8 mouse cellular contexts compared by ENCODE assay signal in genomic region chr10:14544608-14544940, GRCm38 (mm10). TPM values are rescaled to one million over a fixed set of nuclear protein-coding genes. Genes with fewer than 3 reads are reported as not detected.
DNase-seq lines count a peak whose midpoint lies in the region; ATAC-seq and TF ChIP-seq lines count a peak whose summit lies in the region.

No protein-coding gene starts in this region.

- H3K9me3 ChIP-seq in heart, embryonic 12.5 days (replicated peaks): no peaks in the 10 kb centered on the region
- no peaks in the 10 kb centered on the region for H3K9me3 ChIP-seq in ES-E14 (ENCODE audit: control insufficient read depth, insufficient read depth, low read depth, low read length)
- no peaks in the 10 kb centered on the region for H3K9me3 ChIP-seq in liver, postnatal 0 days (ENCODE audit: low read length)

- H3K27ac ChIP-seq in heart, embryonic 12.5 days (ENCODE audit: poor library complexity, severe bottlenecking): peak overlapping the region; percentile 49
- no peak overlapping the region for H3K27ac ChIP-seq in ES-E14 (ENCODE audit: insufficient read depth, low read depth, low read length, poor library complexity, severe bottlenecking)
- no peak overlapping the region for H3K27ac ChIP-seq in liver, postnatal 0 days (ENCODE audit: low read depth)

- in situ Hi-C loops in ES-E14 (cut with MboI; ENCODE audit: low sequenced_read_pairs in 2 of 2, unreplicated experiment in 2 of 2): no loop called here

- no peak for DNase-seq in heart, adult 18-20 months
- DNase-seq in ES-E14 (ENCODE audit: low read depth, low spot score): peak; percentile 22
- DNase-seq in forelimb bud, embryonic 11.5 days (ENCODE audit: low read depth, low spot score): peak; percentile 21
- no peak for DNase-seq in liver, postnatal 0 days
- DNase-seq in embryo, embryonic 9.5 days (ENCODE audit: extremely low spot score): no peak
- no peak for DNase-seq in cerebellum, adult 11-12 months
- no peak for DNase-seq in ovary, adult 18-20 months (ENCODE audit: low spot score)

- no peak for TF ChIP-seq EP300 in liver, postnatal 0 days (IDR thresholded peaks at IDR 0.05; ENCODE audit: low read depth)

- peak overlapping the region; percentile 70 for H3K4me3 ChIP-seq in heart, embryonic 12.5 days
- peak overlapping the region; percentile 69 for H3K4me3 ChIP-seq in ES-E14 (ENCODE audit: insufficient read depth in 1 of 2, low read depth in 1 of 2, low read length in 2 of 2, poor library complexity in 1 of 2, severe bottlenecking in 1 of 2)
- peak overlapping the region; percentile 61 for H3K4me3 ChIP-seq in liver, postnatal 0 days (ENCODE audit: low read depth, low read length)

- 0 out of 2 replicates have a peak, but pooled peaks have one; percentile 12 for ATAC-seq in heart, embryonic 12.5 days (ENCODE audit: insufficient number of reproducible peaks, low FRiP score)
- no peak for ATAC-seq in liver, postnatal 0 days

- TF ChIP-seq CTCF in liver, postnatal 0 days (IDR thresholded peaks at IDR 0.05; ENCODE audit: low read depth): no peak

- 0 out of 2 replicates have a peak, but pooled peaks cover 6% of the 10 kb centered on the region for H3K27me3 ChIP-seq in heart, embryonic 12.5 days (replicated peaks)
- H3K27me3 ChIP-seq in liver, postnatal 0 days (ENCODE audit: insufficient read depth, low read length): peaks cover 28% of the 10 kb centered on the region

- no peaks in the 10 kb centered on the region for H3K36me3 ChIP-seq in heart, embryonic 12.5 days
- no peaks in the 10 kb centered on the region for H3K36me3 ChIP-seq in ES-E14 (ENCODE audit: control insufficient read depth, insufficient read depth, low read length, poor library complexity, severe bottlenecking)
- no peaks in the 10 kb centered on the region for H3K36me3 ChIP-seq in liver, postnatal 0 days (replicated peaks; ENCODE audit: insufficient read depth, low read length)

- H3K4me2 ChIP-seq in heart, embryonic 12.5 days: peak overlapping the region; percentile 99
- H3K4me2 ChIP-seq in liver, postnatal 0 days (ENCODE audit: low read depth, low read length): peak overlapping the region; percentile 88

- 3% methylated on average over 9 of the region's 9 CpGs for WGBS in heart, embryonic 12.5 days
- WGBS in liver, postnatal 0 days (ENCODE audit: insufficient replicate concordance): 5% methylated on average over 9 of the region's 9 CpGs

- peak overlapping the region; percentile 87 for H3K9ac ChIP-seq in heart, embryonic 12.5 days
- H3K9ac ChIP-seq in ES-E14 (ENCODE audit: insufficient read depth, low read depth, low read length, poor library complexity, severe bottlenecking): peak overlapping the region; percentile 66
- no peak overlapping the region for H3K9ac ChIP-seq in liver, postnatal 0 days (replicated peaks)

- H3K4me1 ChIP-seq in heart, embryonic 12.5 days (replicated peaks): 0 out of 2 replicates have a peak, but pooled peaks cover 8% of the 10 kb centered on the region
- H3K4me1 ChIP-seq in ES-E14 (ENCODE audit: control insufficient read depth in 2 of 2, insufficient read depth in 2 of 2, low read length in 2 of 2, poor library complexity in 1 of 2): peaks cover 0 to 2% of the 10 kb centered on the region in 2 experiments; a peak in 2 of 4 replicates
- 0 out of 2 replicates have a peak, but pooled peaks cover 2% of the 10 kb centered on the region for H3K4me1 ChIP-seq in liver, postnatal 0 days (ENCODE audit: insufficient read depth)

TF ChIP-seq in ES-E14, 5 proteins besides CTCF, POLR2A, EP300 and RAD21:
- TF ChIP-seq HCFC1 (IDR thresholded peaks at IDR 0.05; ENCODE audit: borderline replicate concordance, insufficient read depth, low read length) (no peak), CHD2 (IDR thresholded peaks at IDR 0.05; ENCODE audit: low read depth, low read length) (no peak), ZC3H11A (IDR thresholded peaks at IDR 0.05; ENCODE audit: borderline replicate concordance, low read depth, low read length) (no peak), ZNF384 (IDR thresholded peaks at IDR 0.05; ENCODE audit: low read depth, low read length) (no peak), MAFK (IDR thresholded peaks at IDR 0.05; ENCODE audit: insufficient read depth, low read depth, low read length) (no peak)

RNA-seq across cellular contexts. Expression of gene Adgrg6, which starts 0.9 kb away (rescaled TPM):
- 28.4 and 33.8 TPM in 2 replicates for polyA plus RNA-seq in heart, embryonic 12.5 days (2016; fragmentation: Nextera tagmentation; extraction: Ambion mirVana)
- 1 to 10 TPM; 2.9 to 3.5 TPM for total RNA-seq in heart, adult 18-20 months (2021)
- total RNA-seq in ES-E14 (2012; rRNA removed): 0.69 and 2.7 TPM in 2 replicates
- 0.30 and 0.39 TPM in 2 replicates for polyA plus RNA-seq in liver, postnatal 0 days (2015; fragmentation: Nextera tagmentation; extraction: Ambion mirVana)

Comparison
In these comparisons a context has a peak if more than half of its experiments do, and no peak if none do; other contexts are left out.
1. DNase-seq: peak in ES-E14 (single experiment) and forelimb bud, embryonic 11.5 days (single experiment); none in heart, adult 18-20 months (0 of 2), liver, postnatal 0 days (single experiment), embryo, embryonic 9.5 days (single experiment), cerebellum, adult 11-12 months (single experiment) and ovary, adult 18-20 months (single experiment).
2. Peak in every context shown above with its lines, with median percentiles within 50 percentile points of each other: H3K4me3 ChIP-seq.